Mouse (Mus musculus): Measurements from ENCODE around the gene E2f8. TPM values are rescaled to one million over a fixed set of nuclear protein-coding genes. Genes with fewer than 3 reads are reported as not detected.

E2f8 gene
- total and polyA plus RNA-seq, 3 experiments: 8.9 to 49.4 (median 39.3) TPM

- peak; percentile 57 for DNase-seq (ENCODE audit: low read depth, low spot score)
- H3K27ac ChIP-seq (ENCODE audit: control insufficient read depth, low read depth, low read length): no peak overlapping the region
- peaks cover 6 to 8% of the 10 kb centered on the region in 2 experiments for H3K27me3 ChIP-seq (ENCODE audit: control insufficient read depth in 1 of 2, insufficient read depth in 2 of 2, low read length in 2 of 2)
- H3K79me2 ChIP-seq (ENCODE audit: control insufficient read depth, insufficient read depth, low read length, poor library complexity): no peaks in the 10 kb centered on the region
- no peaks in the 10 kb centered on the region for H3K9me3 ChIP-seq (replicated peaks; ENCODE audit: insufficient read depth, low read length)
- no peak overlapping the region for H3K9ac ChIP-seq (ENCODE audit: control insufficient read depth, low read depth, low read length, poor library complexity, severe bottlenecking)
- no peaks in the 10 kb centered on the region for H3K4me1 ChIP-seq (ENCODE audit: control insufficient read depth in 1 of 2, insufficient read depth in 2 of 2, low read length in 2 of 2)
- H3K4me3 ChIP-seq (ENCODE audit: control insufficient read depth in 1 of 2, insufficient read depth in 1 of 2, low read depth in 2 of 2, low read length in 2 of 2): no peak overlapping the region
- no peaks in the 10 kb centered on the region for H3K36me3 ChIP-seq (ENCODE audit: control insufficient read depth in 1 of 2, insufficient read depth in 2 of 2, low read length in 2 of 2)
- TF ChIP-seq ETS1 (IDR thresholded peaks at IDR 0.05; ENCODE audit: low read depth, low read length) (no peak), POLR2A (IDR thresholded peaks at IDR 0.05; ENCODE audit: control insufficient read depth in 1 of 2, insufficient read depth in 1 of 2, low read depth in 1 of 2, low read length in 2 of 2, poor library complexity in 1 of 2) (no peak), ZC3H11A (IDR thresholded peaks at IDR 0.05; ENCODE audit: low read depth, low read length) (peak; percentile 51; the same call in 1 of the 2 replicates), NRF1 (IDR thresholded peaks at IDR 0.05; ENCODE audit: insufficient read depth, low read depth, low read length, poor library complexity, severe bottlenecking) (no peak), SIN3A (IDR thresholded peaks at IDR 0.05; ENCODE audit: low read length) (no peak), TAL1 (IDR thresholded peaks at IDR 0.05; ENCODE audit: low read length) (no peak), MYC (IDR thresholded peaks at IDR 0.05; ENCODE audit: low read depth, low read length) (no peak), CTCF (IDR thresholded peaks at IDR 0.05 in 2 of 3, conservative IDR thresholded peaks at IDR 0.05 in 1 of 3; ENCODE audit: control insufficient read depth in 1 of 3, insufficient read depth in 1 of 3, low read depth in 2 of 3, low read length in 3 of 3, poor library complexity in 1 of 3, severe bottlenecking in 1 of 3) (peak; percentile 72 to 81 (median 79)), E2F4 (IDR thresholded peaks at IDR 0.05; ENCODE audit: borderline replicate concordance, low read depth, low read length) (no peak), GABPA (IDR thresholded peaks at IDR 0.05; ENCODE audit: low read depth, low read length) (no peak), JUND (IDR thresholded peaks at IDR 0.05; ENCODE audit: low read depth, low read length) (no peak), RCOR1 (IDR thresholded peaks at IDR 0.05; ENCODE audit: low read depth, low read length) (no peak), USF2 (IDR thresholded peaks at IDR 0.05; ENCODE audit: borderline replicate concordance in 1 of 2, insufficient read depth in 1 of 2, low read depth in 1 of 2, low read length in 2 of 2) (no peak), CHD1 (IDR thresholded peaks at IDR 0.05; ENCODE audit: low read depth, low read length) (no peak), MAZ (IDR thresholded peaks at IDR 0.05; ENCODE audit: low read depth, low read length) (no peak), MAFK (IDR thresholded peaks at IDR 0.05; ENCODE audit: borderline replicate concordance, low read depth, low read length) (no peak), TBP (IDR thresholded peaks at IDR 0.05; ENCODE audit: low read depth, low read length) (no peak), GATA1 (IDR thresholded peaks at IDR 0.05; ENCODE audit: low read depth, low read length) (no peak), RAD21 (IDR thresholded peaks at IDR 0.05; ENCODE audit: low read depth, low read length) (peak; percentile 59), NELFE (IDR thresholded peaks at IDR 0.05; ENCODE audit: low read depth, low read length) (no peak), KAT2A (conservative IDR thresholded peaks at IDR 0.05; ENCODE audit: low read depth, low read length) (no peak), UBTF (IDR thresholded peaks at IDR 0.05; ENCODE audit: borderline replicate concordance, insufficient read depth, low read depth, low read length) (no peak), SMC3 (IDR thresholded peaks at IDR 0.05; ENCODE audit: low read depth, low read length) (peak; percentile 76), ZMIZ1 (IDR thresholded peaks at IDR 0.05; ENCODE audit: low read depth, low read length) (no peak), POLR2AphosphoS5 (IDR thresholded peaks at IDR 0.05; ENCODE audit: borderline replicate concordance, low read depth, low read length) (no peak), EP300 (IDR thresholded peaks at IDR 0.05; ENCODE audit: low read depth in 1 of 2, low read length in 2 of 2) (no peak), TCF12 (IDR thresholded peaks at IDR 0.05; ENCODE audit: low read depth, low read length) (no peak), CHD2 (IDR thresholded peaks at IDR 0.05; ENCODE audit: low read length) (no peak), POLR2AphosphoS2 (IDR thresholded peaks at IDR 0.05; ENCODE audit: low read length) (no peak), BHLHE40 (IDR thresholded peaks at IDR 0.05; ENCODE audit: borderline replicate concordance, low read depth, low read length) (no peak), ZNF384 (IDR thresholded peaks at IDR 0.05; ENCODE audit: low read depth, low read length) (no peak), MEF2A (IDR thresholded peaks at IDR 0.05; ENCODE audit: extremely low read depth, insufficient replicate concordance, low read depth, low read length, poor library complexity, severe bottlenecking) (no peak), HCFC1 (IDR thresholded peaks at IDR 0.05; ENCODE audit: low read depth, low read length) (no peak)
Measured at GRCm38 (mm10) chr7:48928364-48928763, 47.0 kb upstream of the E2f8 start.

Data from MEL (cell line).